Mouse (Mus musculus) heart, embryonic 14.5 days (tissue): ENCODE results near the gene Dclre1b. TPM values are rescaled to one million over a fixed set of nuclear protein-coding genes. Genes with fewer than 3 reads are reported as not detected.

Experiments
- ATAC-seq: fragments of 200-750 bp; cut with Nextera tagmentation; 2 replicates; pipeline ENCODE4 v1.8.0; 2017; ENCODE audit warnings: low read depth, moderate TSS enrichment; ENCODE audit not compliant: insufficient number of reproducible peaks, insufficient read depth, low FRiP score
- H3K27ac ChIP-seq, 2 experiments: fragments of 200-500 bp in 1 of 2; fragments of 300-500 bp in 1 of 2; sonication (generic) in 1 of 2; replicated peaks in 1 of 2; 2 replicates each; pipeline ENCODE4 v1.5.1; 2012 to 2014; ENCODE audit warnings: low read depth in 2 of 2, low read length in 2 of 2, control low read depth in 1 of 2, mild to moderate bottlenecking in 1 of 2, mixed read lengths in 1 of 2; ENCODE audit not compliant: control insufficient read depth in 1 of 2, insufficient read depth in 1 of 2
- H3K27me3 ChIP-seq: fragments of 300-500 bp; sonication (generic); 2 replicates; pipeline ENCODE4 v1.6.1; 2014; ENCODE audit warnings: mild to moderate bottlenecking, low read length, control low read depth; ENCODE audit not compliant: control insufficient read depth, insufficient read depth
- H3K36me3 ChIP-seq: fragments of 300-500 bp; sonication (generic); 2 replicates; pipeline ENCODE4 v1.6.1; 2014; ENCODE audit warnings: mild to moderate bottlenecking, control low read depth, low read length, mixed read lengths; ENCODE audit not compliant: control insufficient read depth, insufficient read depth
- H3K4me1 ChIP-seq, 2 experiments: fragments of 200-500 bp in 1 of 2; fragments of 300-500 bp in 1 of 2; sonication (generic) in 1 of 2; 2 replicates each; pipeline ENCODE4 v1.6.1; 2012 to 2014; ENCODE audit warnings: low read length in 2 of 2, control low read depth in 1 of 2, mixed read lengths in 1 of 2; ENCODE audit not compliant: control insufficient read depth in 2 of 2, insufficient read depth in 2 of 2
- H3K4me2 ChIP-seq: fragments of 300-500 bp; sonication (generic); 2 replicates; pipeline ENCODE4 v1.6.1; 2014; ENCODE audit warnings: mild to moderate bottlenecking, low read length
- H3K4me3 ChIP-seq, 2 experiments: fragments of 200-500 bp in 1 of 2; fragments of 300-500 bp in 1 of 2; sonication (generic) in 1 of 2; 2 replicates each; pipeline ENCODE4 v1.5.1; 2012 to 2014; ENCODE audit warnings: low read length in 2 of 2, mild to moderate bottlenecking in 2 of 2, control low read depth in 1 of 2, low read depth in 1 of 2, moderate library complexity in 1 of 2; ENCODE audit not compliant: control insufficient read depth in 1 of 2, insufficient read depth in 1 of 2
- H3K9ac ChIP-seq: fragments of 300-500 bp; sonication (generic); 2 replicates; pipeline ENCODE4 v1.6.1; 2014; ENCODE audit warnings: mild to moderate bottlenecking, low read length
- H3K9me3 ChIP-seq: fragments of 300-500 bp; sonication (generic); 2 replicates; pipeline ENCODE4 v1.6.1; 2016; ENCODE audit warnings: low read length, control low read depth; ENCODE audit not compliant: control insufficient read depth
- WGBS: fragments of 180-500 bp; shearing (Covaris S2); extraction: QIAGEN DNeasy Blood & Tissue Kit; methylation state at CpG from one replicate; pipeline ENCODE4 v1.1.7; 2014; 5-methylcytosine and 5-hydroxymethylcytosine counted together
- polyA plus RNA-seq: library from polyadenylated mRNA; unstranded; fragments of >200 nt; fragmentation: Nextera tagmentation; extraction: Ambion mirVana; gene quantifications from 2 replicates; pipeline ENCODE4 v1.2.1, GENCODE M21; 2014

Dclre1b gene
- polyA plus RNA-seq, 1 experiment from 2014 or later, result 19.8 TPM

- Histone ChIP-seq H3K36me3 (no peaks in the 10 kb centered on the region), H3K9me3 (no peaks in the 10 kb centered on the region), H3K27me3 (no peaks in the 10 kb centered on the region), H3K9ac (peak within 1 kb of the TSS; percentile 96), H3K4me2 (peak within 1 kb of the TSS; percentile 73), H3K4me1 (peaks cover 3 to 26% of the 10 kb centered on the region in 2 experiments), H3K27ac (peak within 1 kb of the TSS; percentile 80 to 86), H3K4me3 (peak within 1 kb of the TSS; percentile 81 to 93)
- WGBS, result 8% methylated on average over 49 of the region's 49 CpGs
- peak; percentile 94 for ATAC-seq
Measured at GRCm38 (mm10) chr3:103791230-103792110, 17.8 kb downstream of the Dclre1b start, which contains the start of gene Hipk1. Gene Hipk1, minus strand, starts transcription at chr3:103791563.

- H3K9ac ChIP-seq, result peak overlapping the region; percentile 96
- H3K4me2 ChIP-seq, result peak overlapping the region; percentile 73
- ATAC-seq, result peak; percentile 69
- H3K27ac ChIP-seq, result peak overlapping the region; percentile 66 to 86
- H3K4me3 ChIP-seq, result peak overlapping the region; percentile 81 to 93
- H3K9me3 ChIP-seq, result no peaks in the 10 kb centered on the region
- H3K36me3 ChIP-seq, result no peaks in the 10 kb centered on the region
- peaks cover 3 to 26% of the 10 kb centered on the region in 2 experiments for H3K4me1 ChIP-seq
- H3K27me3 ChIP-seq, result no peaks in the 10 kb centered on the region
- WGBS, result under 1% methylated on average over 38 of the region's 61 CpGs
Measured at GRCm38 (mm10) chr3:103790346-103791145, 18.7 kb downstream of the Dclre1b start.

GRCm38 (mm10) chr3:103789891-103790345, 19.3 kb downstream of the Dclre1b start:
- Histone ChIP-seq H3K4me2 (peak overlapping the region; percentile 73), H3K4me1 (peaks cover 3 to 28% of the 10 kb centered on the region in 2 experiments), H3K4me3 (peak overlapping the region; percentile 81 to 93), H3K9ac (peak overlapping the region; percentile 96), H3K27ac (peak overlapping the region; percentile 66 to 86), H3K9me3 (no peaks in the 10 kb centered on the region), H3K27me3 (no peaks in the 10 kb centered on the region), H3K36me3 (no peaks in the 10 kb centered on the region)
- ATAC-seq, result no peak
- WGBS, result under 1% methylated on average over 14 of the region's 14 CpGs

GRCm38 (mm10) chr3:103789096-103789495, 20.1 kb downstream of the Dclre1b start:
- Histone ChIP-seq H3K27ac (peak overlapping the region in 1 of 2 experiments; percentile 86; a peak in 1 of 4 replicates), H3K27me3 (no peaks in the 10 kb centered on the region), H3K9ac (no peak overlapping the region), H3K9me3 (no peaks in the 10 kb centered on the region), H3K4me2 (peak overlapping the region; percentile 73), H3K4me3 (peak overlapping the region in 1 of 2 experiments; percentile 93; a peak in 1 of 4 replicates), H3K4me1 (peaks cover 3 to 30% of the 10 kb centered on the region in 2 experiments), H3K36me3 (no peaks in the 10 kb centered on the region)
- no peak for ATAC-seq
- whole genome bisulfite sequencing, result 78% methylated on average over 7 of the region's 7 CpGs

- Histone ChIP-seq H3K36me3 (no peaks in the 10 kb centered on the region), H3K4me3 (no peak overlapping the region), H3K9ac (no peak overlapping the region), H3K27ac (no peak overlapping the region), H3K4me1 (peaks cover 3 to 30% of the 10 kb centered on the region in 2 experiments), H3K4me2 (no peak overlapping the region), H3K9me3 (no peaks in the 10 kb centered on the region), H3K27me3 (no peaks in the 10 kb centered on the region)
- 62% methylated on average over 7 of the region's 7 CpGs for WGBS
- no peak for ATAC-seq
Measured at GRCm38 (mm10) chr3:103787225-103787624, 22.0 kb downstream of the Dclre1b start.

GRCm38 (mm10) chr3:103782844-103783609, 26.2 kb downstream of the Dclre1b start:
- H3K27me3 ChIP-seq, result no peaks in the 10 kb centered on the region
- no peak for ATAC-seq
- H3K4me1 ChIP-seq, result peaks cover 2 to 19% of the 10 kb centered on the region in 2 experiments; a peak in 3 of 4 replicates
- H3K4me2 ChIP-seq, result no peak overlapping the region
- H3K36me3 ChIP-seq, result peaks cover 3% of the 10 kb centered on the region
- no peak overlapping the region for H3K27ac ChIP-seq
- H3K9me3 ChIP-seq, result no peaks in the 10 kb centered on the region
- no peak overlapping the region for H3K4me3 ChIP-seq
- WGBS, result 92% methylated on average over 4 of the region's 4 CpGs
- no peak overlapping the region for H3K9ac ChIP-seq

GRCm38 (mm10) chr3:103780777-103781176, 28.5 kb downstream of the Dclre1b start:
- H3K4me3 ChIP-seq, result no peak overlapping the region
- no peaks in the 10 kb centered on the region for H3K9me3 ChIP-seq
- no peaks in the 10 kb centered on the region for H3K27me3 ChIP-seq
- 67% methylated on average over 5 of the region's 5 CpGs for WGBS
- peaks cover 22% of the 10 kb centered on the region for H3K36me3 ChIP-seq
- no peak overlapping the region for H3K4me2 ChIP-seq
- no peak overlapping the region for H3K27ac ChIP-seq
- H3K9ac ChIP-seq, result no peak overlapping the region
- H3K4me1 ChIP-seq, result peaks cover 2 to 16% of the 10 kb centered on the region in 2 experiments; a peak in 3 of 4 replicates
- ATAC-seq, result no peak
